Mouse (Mus musculus) CH12.LX (cell line): ENCODE measurements around the gene Hsp90ab1. TPM values are rescaled to one million over a fixed set of nuclear protein-coding genes. Genes with fewer than 3 reads are reported as not detected.

Source experiments
- DNase-seq: peaks from one replicate; pipeline ENCODE4 v3.0.0-alpha.2; 2013; ENCODE audit errors: extremely low read depth
- H3K27ac ChIP-seq: 2 replicates; pipeline ENCODE4 v1.5.1; 2012; ENCODE audit warnings: low read depth, mild to moderate bottlenecking, control low read depth, moderate library complexity; ENCODE audit not compliant: insufficient read depth
- H3K27me3 ChIP-seq: replicated peaks from 2 replicates; pipeline ENCODE3; 2012; ENCODE audit warnings: inconsistent platforms
- H3K36me3 ChIP-seq, 2 experiments: replicated peaks in 1 of 2; 2 replicates each; pipeline versions ENCODE3 to v1.6.1; 2012; ENCODE audit warnings: inconsistent platforms in 1 of 2, low read length in 1 of 2, mild to moderate bottlenecking in 1 of 2, mixed read lengths in 1 of 2, moderate library complexity in 1 of 2; ENCODE audit not compliant: control insufficient read depth in 1 of 2, insufficient read depth in 1 of 2
- H3K4me1 ChIP-seq, 2 experiments: 2 replicates each; pipeline ENCODE4 v1.6.1; 2012; ENCODE audit warnings: inconsistent platforms in 1 of 2, moderate library complexity in 1 of 2; ENCODE audit not compliant: insufficient read depth in 2 of 2, control insufficient read depth in 1 of 2
- H3K4me2 ChIP-seq: 2 replicates; pipeline ENCODE4 v1.6.1; 2012; ENCODE audit warnings: low read depth, mild to moderate bottlenecking, control low read depth; ENCODE audit not compliant: poor library complexity, insufficient read depth, severe bottlenecking
- H3K4me3 ChIP-seq, 3 experiments: fragments of 150-350 bp in 1 of 3; sonication (generic) in 1 of 3; replicated peaks in 1 of 3; 2 replicates each; pipeline versions ENCODE3 to v1.5.1; 2011 to 2012; ENCODE audit warnings: low read depth in 2 of 3, low read length in 2 of 3, mild to moderate bottlenecking in 2 of 3, moderate library complexity in 2 of 3, control low read depth in 1 of 3, improper control_type of control experiment in 1 of 3, inconsistent platforms in 1 of 3, mixed read lengths in 1 of 3; ENCODE audit not compliant: poor library complexity in 1 of 3
- H3K79me2 ChIP-seq: replicated peaks from 2 replicates; pipeline ENCODE4 v1.6.1; 2012; ENCODE audit warnings: mild to moderate bottlenecking, moderate library complexity; ENCODE audit not compliant: control insufficient read depth, poor library complexity, insufficient read depth, severe bottlenecking; ENCODE audit errors: extremely low read depth
- H3K9ac ChIP-seq: 2 replicates; pipeline ENCODE4 v1.6.1; 2012; ENCODE audit warnings: low read depth, mild to moderate bottlenecking, control low read depth, moderate library complexity; ENCODE audit not compliant: insufficient read depth
- H3K9me3 ChIP-seq: replicated peaks from 2 replicates; pipeline ENCODE3; 2012; ENCODE audit warnings: low read length, inconsistent platforms, mixed read lengths
- CTCF ChIP-seq, 2 experiments: IDR thresholded peaks in 1 of 2; conservative IDR thresholded peaks in 1 of 2; 2 replicates each; pipeline ENCODE4 v1.5.1; 2011 to 2012; ENCODE audit warnings: low read depth in 2 of 2, low read length in 2 of 2, improper control_type of control experiment in 1 of 2, inconsistent platforms in 1 of 2, mild to moderate bottlenecking in 1 of 2, moderate library complexity in 1 of 2
- ELF1 ChIP-seq: IDR thresholded peaks from 2 replicates; pipeline ENCODE4 v1.6.1; 2014; ENCODE audit warnings: low read depth, mild to moderate bottlenecking, inconsistent platforms, low read length, improper control_type of control experiment
- EP300 ChIP-seq: IDR thresholded peaks from 2 replicates; pipeline ENCODE4 v1.6.1; 2011; ENCODE audit warnings: low read length, improper control_type of control experiment
- JUND ChIP-seq: conservative IDR thresholded peaks from 2 replicates; pipeline ENCODE4 v1.6.1; 2011; ENCODE audit warnings: low read depth, low read length, improper control_type of control experiment
- MAZ ChIP-seq: IDR thresholded peaks from 2 replicates; pipeline ENCODE4 v1.6.1; 2012; ENCODE audit warnings: low read depth, mild to moderate bottlenecking, inconsistent platforms, low read length, improper control_type of control experiment, moderate library complexity
- RAD21 ChIP-seq: IDR thresholded peaks from 2 replicates; pipeline ENCODE4 v1.6.1; 2011; ENCODE audit warnings: low read depth, mild to moderate bottlenecking, low read length, improper control_type of control experiment, moderate library complexity
- dilution Hi-C: fragments of 300-500 bp; cut with MboI; formaldehyde crosslinking; loops from 2 replicates; pipeline ENCODE4 v1.14.3; 2020; ENCODE audit warnings: low sequenced_read_pairs; ENCODE audit not compliant: extremely low pct_unique_long_range_greater_than_20kb, extremely low pct_ligation_motif_present
- in situ Hi-C: fragments of 300-500 bp; cut with MboI; formaldehyde crosslinking; loops from 3 replicates; pipeline ENCODE4 v1.14.3; 2019; ENCODE audit warnings: low sequenced_read_pairs, low pct_ligation_motif_present, low pct_unique_long_range_greater_than_20kb, mixed read lengths
- polyA plus RNA-seq: library from polyadenylated mRNA; unstranded; fragments of >175 nt; gene quantifications from 2 replicates; pipeline ENCODE4 v1.2.1, GENCODE M21; 2012; ENCODE audit warnings: low read depth; ENCODE audit not compliant: insufficient read length
- total RNA-seq, 2 experiments: library from RNA; depleted of rRNA; stranded (reverse); fragments of 300-350 nt in 1 of 2; fragments of >200 nt in 1 of 2; gene quantifications; 2 replicates each; pipeline ENCODE4 v1.2.3; 2012 to 2014

Hsp90ab1 gene
- total and polyA plus RNA-seq, 3 experiments = 790 to 4,858 (median 1,180) TPM

DNA sequence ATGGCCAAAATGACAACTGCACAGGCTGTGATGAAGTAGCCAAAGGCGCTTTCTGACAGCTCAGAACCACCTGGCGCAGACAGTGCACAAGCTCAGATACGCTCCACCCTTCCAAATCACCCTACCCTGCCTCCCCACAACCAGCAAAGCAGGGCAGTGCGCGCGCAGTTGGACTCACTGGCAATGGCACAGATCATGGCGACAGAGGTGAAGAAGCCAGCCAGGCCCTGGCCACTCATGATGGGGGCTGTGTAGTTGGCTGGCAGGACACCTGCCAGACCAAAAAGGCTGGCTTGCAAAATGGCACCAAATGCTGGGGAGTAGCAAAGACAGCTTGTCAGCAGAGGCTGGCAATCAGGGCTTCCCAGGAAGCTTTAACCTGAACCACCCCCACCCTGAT lies 16.2 kb upstream of the Hsp90ab1 start:
- TF ChIP-seq ELF1 = no peak
- no peak for TF ChIP-seq JUND
- no peak for TF ChIP-seq EP300
- peaks cover 30 to 74% of the 10 kb centered on the region in 2 experiments for H3K36me3 ChIP-seq
- dilution Hi-C loops (no loop called here), in situ Hi-C loops (loop anchor here (5.0 kb wide), 2 partner anchors 38 to 128 kb away; no protein-coding TSS in a partner anchor)
- DNase-seq = no peak
- H3K4me1 ChIP-seq = peaks cover 17 to 45% of the 10 kb centered on the region in 2 experiments
- peaks cover 10% of the 10 kb centered on the region for H3K9me3 ChIP-seq
- H3K27me3 ChIP-seq = no peaks in the 10 kb centered on the region
- H3K27ac ChIP-seq = no peak overlapping the region
- H3K9ac ChIP-seq = no peak overlapping the region
- no peak overlapping the region for H3K4me2 ChIP-seq
- H3K79me2 ChIP-seq = 0 out of 2 replicates have a peak, but pooled peaks cover 1% of the 10 kb centered on the region
- no peak overlapping the region for H3K4me3 ChIP-seq

DNA sequence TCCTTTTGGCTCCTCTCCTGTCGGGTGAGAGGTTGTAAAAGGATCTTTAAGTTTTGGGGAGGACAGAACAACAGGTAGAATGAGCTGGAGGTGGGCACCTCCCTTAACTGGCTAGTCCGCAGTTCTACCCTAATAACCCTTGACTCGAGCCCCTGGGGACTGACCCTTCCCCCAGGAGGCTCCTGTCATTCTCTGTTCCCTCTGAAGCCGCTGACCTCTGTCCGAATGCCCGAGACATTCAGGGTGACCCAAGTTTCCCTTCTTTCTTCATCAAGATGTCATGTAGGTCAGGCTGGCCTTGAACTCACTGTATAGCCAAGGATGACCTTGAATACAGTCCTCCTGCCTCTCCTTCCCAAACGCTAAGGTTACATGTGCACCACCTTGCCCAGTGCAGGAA lies 15.3 kb upstream of the Hsp90ab1 start:
- in situ Hi-C loops = loop anchor here (5.0 kb wide), 2 partner anchors 39 to 129 kb away; no protein-coding TSS in a partner anchor
- H3K27ac ChIP-seq = no peak overlapping the region
- no peaks in the 10 kb centered on the region for H3K27me3 ChIP-seq
- no peak overlapping the region for H3K9ac ChIP-seq
- no peak for DNase-seq
- TF ChIP-seq RAD21 = no peak
- no peak overlapping the region for H3K4me3 ChIP-seq
- peaks cover 10% of the 10 kb centered on the region for H3K9me3 ChIP-seq
- H3K4me1 ChIP-seq = peaks cover 11 to 45% of the 10 kb centered on the region in 2 experiments
- dilution Hi-C loops = no loop called here
- H3K4me2 ChIP-seq = no peak overlapping the region
- peaks cover 30 to 75% of the 10 kb centered on the region in 2 experiments for H3K36me3 ChIP-seq
- no peaks in the 10 kb centered on the region for H3K79me2 ChIP-seq

DNA sequence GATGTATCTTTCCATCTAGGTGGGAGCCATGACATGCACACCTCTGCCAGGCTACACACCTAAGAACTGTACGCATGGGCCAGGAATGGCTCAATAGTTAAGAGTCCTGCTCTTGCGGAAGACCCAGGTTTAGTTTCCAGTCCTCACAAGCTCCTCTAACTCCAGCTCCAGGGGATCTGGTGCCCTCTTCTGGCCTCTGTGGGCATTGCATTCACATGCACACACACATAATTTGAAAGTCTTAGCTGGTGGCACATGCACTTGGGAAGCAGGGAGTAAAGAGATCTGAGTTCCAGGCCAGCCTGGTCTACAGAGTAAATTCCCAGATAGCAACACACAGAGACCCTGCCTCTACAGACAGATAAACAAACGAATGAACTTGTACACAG lies 13.4 kb upstream of the Hsp90ab1 start:
- no peak overlapping the region for H3K27ac ChIP-seq
- H3K27me3 ChIP-seq = no peaks in the 10 kb centered on the region
- no peak overlapping the region for H3K9ac ChIP-seq
- no peak for TF ChIP-seq MAZ
- peak; percentile 39 to 45 for TF ChIP-seq CTCF (conservative IDR thresholded peaks at IDR 0.05 in 1 of 2, IDR thresholded peaks at IDR 0.05 in 1 of 2; ENCODE audit: low read depth in 2 of 2, low read length in 2 of 2)
- H3K4me1 ChIP-seq = peaks cover 8 to 44% of the 10 kb centered on the region in 2 experiments
- no peaks in the 10 kb centered on the region for H3K79me2 ChIP-seq
- dilution Hi-C loops (no loop called here), in situ Hi-C loops (loop anchor here (5.0 kb wide), 2 partner anchors 41 to 131 kb away; no protein-coding TSS in a partner anchor)
- H3K36me3 ChIP-seq = peaks cover 30 to 69% of the 10 kb centered on the region in 2 experiments
- peaks cover 10% of the 10 kb centered on the region for H3K9me3 ChIP-seq
- DNase-seq = no peak
- no peak overlapping the region for H3K4me2 ChIP-seq
- H3K4me3 ChIP-seq = no peak overlapping the region
